Mouse (Mus musculus) midbrain, embryonic 11.5 days (tissue): ENCODE measurements around the gene Tmem132d. TPM values are rescaled to one million over a fixed set of nuclear protein-coding genes. Genes with fewer than 3 reads are reported as not detected.
"Not testable (repeated sequence)": the region's sequence is repeated elsewhere in the genome, so short reads cannot be mapped to it uniquely, and the experiment has no call there.

Experiments
- ATAC-seq: fragments of 200-750 bp; cut with Nextera tagmentation; 2 replicates; pipeline ENCODE4 v1.8.0; 2017; ENCODE audit warnings: moderate TSS enrichment, moderate library complexity; ENCODE audit not compliant: low FRiP score
- DNase-seq: peaks from one replicate; pipeline ENCODE4 v3.0.0; 2015; ENCODE audit warnings: low spot score; ENCODE audit errors: missing footprints
- H3K27ac ChIP-seq: fragments of 300-500 bp; sonication (generic); 2 replicates; pipeline ENCODE4 v1.5.1; 2014; ENCODE audit warnings: low read depth, low read length
- H3K27me3 ChIP-seq: fragments of 300-500 bp; sonication (generic); 2 replicates; pipeline ENCODE4 v1.6.1; 2014; ENCODE audit warnings: mild to moderate bottlenecking, low read length, moderate library complexity, mixed read lengths; ENCODE audit not compliant: control insufficient read depth, insufficient read depth
- H3K36me3 ChIP-seq: fragments of 300-500 bp; sonication (generic); 2 replicates; pipeline ENCODE4 v1.6.1; 2014; ENCODE audit warnings: mild to moderate bottlenecking, low read length, moderate library complexity, mixed read lengths; ENCODE audit not compliant: control insufficient read depth, insufficient read depth
- H3K4me1 ChIP-seq: fragments of 300-500 bp; sonication (generic); 2 replicates; pipeline ENCODE4 v1.6.1; 2014; ENCODE audit warnings: low read length; ENCODE audit not compliant: control insufficient read depth, insufficient read depth
- H3K4me2 ChIP-seq: fragments of 300-500 bp; sonication (generic); 2 replicates; pipeline ENCODE4 v1.6.1; 2014; ENCODE audit warnings: mild to moderate bottlenecking, moderate library complexity
- H3K4me3 ChIP-seq: fragments of 300-500 bp; sonication (generic); 2 replicates; pipeline ENCODE4 v1.5.1; 2014; ENCODE audit warnings: low read depth, low read length
- H3K9ac ChIP-seq: fragments of 300-500 bp; sonication (generic); 2 replicates; pipeline ENCODE4 v1.6.1; 2014; ENCODE audit warnings: low read length
- H3K9me3 ChIP-seq: fragments of 300-500 bp; sonication (generic); 2 replicates; pipeline ENCODE4 v1.6.1; 2016; ENCODE audit warnings: low read length; ENCODE audit not compliant: control insufficient read depth
- WGBS: fragments of 180-500 bp; shearing (Covaris S2); extraction: QIAGEN DNeasy Blood & Tissue Kit; methylation state at CpG from one replicate; pipeline ENCODE4 v1.1.7; 2014; 5-methylcytosine and 5-hydroxymethylcytosine counted together
- polyA plus RNA-seq: library from polyadenylated mRNA; unstranded; fragments of >200 nt; fragmentation: Nextera tagmentation; extraction: Ambion mirVana; gene quantifications from 2 replicates; pipeline ENCODE4 v1.2.1, GENCODE M21; 2014

Tmem132d gene
- polyA plus RNA-seq, 1 experiment from 2014 or later = 0.36 TPM

DNA sequence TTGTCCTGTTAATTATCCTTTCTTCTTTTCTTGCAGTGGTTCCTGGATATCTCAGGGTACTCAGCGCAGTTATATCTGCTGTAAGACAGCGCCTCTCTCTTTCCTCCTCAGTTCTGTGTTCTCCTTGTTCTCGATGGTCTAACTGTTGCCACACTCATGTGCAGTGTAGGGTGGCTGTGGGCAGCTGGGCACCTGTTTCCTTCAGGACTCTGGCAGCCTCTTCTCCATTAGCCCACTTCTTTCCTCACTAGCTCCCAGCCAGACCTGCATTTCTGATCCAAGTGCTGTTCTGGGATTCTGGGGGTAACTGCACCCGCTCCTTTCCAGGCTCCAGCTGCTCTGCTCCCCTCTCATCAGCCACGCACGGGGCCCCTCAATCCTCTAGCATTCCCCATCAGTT is 392.8 kb downstream of the Tmem132d start:
- 90% methylated on average over 6 of the region's 6 CpGs for WGBS
- no peaks in the 10 kb centered on the region for H3K9me3 ChIP-seq
- H3K4me3 ChIP-seq = no peak overlapping the region
- no peaks in the 10 kb centered on the region for H3K36me3 ChIP-seq
- no peak overlapping the region for H3K4me2 ChIP-seq
- DNase-seq (no peak), ATAC-seq (no peak)
- no peak overlapping the region for H3K9ac ChIP-seq
- no peak overlapping the region for H3K27ac ChIP-seq
- H3K27me3 ChIP-seq = no peaks in the 10 kb centered on the region
- H3K4me1 ChIP-seq = no peaks in the 10 kb centered on the region

- H3K4me1 ChIP-seq = peaks cover 2% of the 10 kb centered on the region; the same call in 1 of the 2 replicates
Measured at GRCm38 (mm10) chr5:128027076-128027475, 405.8 kb downstream of the Tmem132d start.

GRCm38 (mm10) chr5:128004666-128005065 is 428.2 kb downstream of the Tmem132d start:
- no peak overlapping the region for H3K4me2 ChIP-seq
- no peak for ATAC-seq
- H3K9ac ChIP-seq = no peak overlapping the region
- no peak overlapping the region for H3K27ac ChIP-seq
- no peaks in the 10 kb centered on the region for H3K36me3 ChIP-seq
- H3K4me1 ChIP-seq = no peaks in the 10 kb centered on the region
- DNase-seq = no peak
- H3K4me3 ChIP-seq = no peak overlapping the region
- 72% methylated on average over 9 of the region's 9 CpGs for WGBS
- no peaks in the 10 kb centered on the region for H3K27me3 ChIP-seq
- no peaks in the 10 kb centered on the region for H3K9me3 ChIP-seq

More at GRCm38 (mm10) chr5:128027076-128027475, 405.8 kb downstream of the Tmem132d start:
- ATAC-seq = no peak
- H3K9me3 ChIP-seq = no peaks in the 10 kb centered on the region
- no peak overlapping the region for H3K9ac ChIP-seq
- H3K27ac ChIP-seq = no peak overlapping the region
- no peak overlapping the region for H3K4me2 ChIP-seq
- DNase-seq = peak; percentile 83
- 22% methylated on average over 2 of the region's 2 CpGs for WGBS
- no peak overlapping the region for H3K4me3 ChIP-seq
- H3K36me3 ChIP-seq = no peaks in the 10 kb centered on the region
- H3K27me3 ChIP-seq = no peaks in the 10 kb centered on the region

DNA sequence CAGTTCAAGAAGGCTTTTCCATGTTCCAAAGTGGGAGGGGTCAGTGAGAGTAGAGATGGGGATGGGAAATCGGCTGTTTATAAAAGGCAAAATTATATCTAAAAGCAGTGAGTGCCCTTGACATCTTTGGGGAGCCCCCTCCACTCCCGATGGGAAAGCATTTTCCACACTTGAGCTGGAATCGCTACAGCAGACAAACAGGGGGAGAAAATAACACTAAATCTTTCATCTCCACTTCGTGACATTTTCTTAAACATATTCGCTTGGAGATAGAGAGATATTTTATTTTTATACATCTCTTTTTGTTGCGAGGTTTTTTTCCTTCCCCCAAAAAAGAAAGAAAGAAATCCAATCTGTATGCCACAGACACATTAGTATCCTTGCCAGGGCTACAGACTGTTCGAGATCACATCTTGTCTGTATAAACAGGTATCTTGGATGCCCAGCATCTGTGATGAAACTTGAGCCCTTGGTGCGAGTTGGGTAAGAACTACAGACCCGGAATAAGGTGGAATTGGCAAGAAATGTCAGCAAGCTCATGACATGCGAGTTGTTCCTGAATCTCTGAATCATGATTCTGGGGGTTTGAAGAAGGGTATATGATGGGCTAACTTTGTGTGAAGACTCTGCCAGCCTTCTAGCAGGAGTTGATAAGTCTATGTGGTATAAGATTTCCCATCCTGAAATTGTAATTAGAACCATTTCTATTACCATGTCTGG is 436.2 kb downstream of the Tmem132d start:
- Histone ChIP-seq H3K9me3 (no peaks in the 10 kb centered on the region), H3K4me2 (no peak overlapping the region), H3K27me3 (no peaks in the 10 kb centered on the region), H3K9ac (no peak overlapping the region), H3K4me1 (no peaks in the 10 kb centered on the region), H3K36me3 (no peaks in the 10 kb centered on the region), H3K27ac (no peak overlapping the region), H3K4me3 (no peak overlapping the region)
- ATAC-seq = no peak
- peak; percentile 54 for DNase-seq
- WGBS = 85% methylated on average over 10 of the region's 10 CpGs

DNA sequence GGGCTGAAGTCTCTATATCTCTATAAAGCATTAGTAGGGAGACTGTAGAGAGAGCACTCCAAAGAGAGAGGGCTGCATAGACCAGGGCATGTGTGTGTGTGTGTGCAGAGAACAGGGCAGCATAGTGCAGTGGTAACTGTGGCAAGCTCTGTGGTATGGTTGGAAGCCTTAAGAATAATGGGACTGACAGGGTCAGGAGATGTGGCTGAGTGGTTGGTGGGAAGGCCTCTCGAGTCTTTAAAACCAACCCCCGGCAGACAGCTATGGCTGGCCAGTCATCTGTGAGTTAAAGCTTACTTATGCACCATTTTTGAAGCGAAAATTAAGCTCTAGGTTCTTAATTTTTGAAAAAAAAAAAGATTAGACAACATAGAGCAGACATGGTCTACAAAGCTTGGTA is 439.4 kb downstream of the Tmem132d start:
- Histone ChIP-seq H3K4me2 (no peak overlapping the region), H3K4me3 (no peak overlapping the region), H3K9me3 (no peaks in the 10 kb centered on the region), H3K27ac (no peak overlapping the region), H3K36me3 (no peaks in the 10 kb centered on the region), H3K27me3 (no peaks in the 10 kb centered on the region), H3K9ac (no peak overlapping the region), H3K4me1 (no peaks in the 10 kb centered on the region)
- WGBS = 85% methylated on average over 3 of the region's 3 CpGs
- ATAC-seq = no peak
- DNase-seq = peak; percentile 66

DNA sequence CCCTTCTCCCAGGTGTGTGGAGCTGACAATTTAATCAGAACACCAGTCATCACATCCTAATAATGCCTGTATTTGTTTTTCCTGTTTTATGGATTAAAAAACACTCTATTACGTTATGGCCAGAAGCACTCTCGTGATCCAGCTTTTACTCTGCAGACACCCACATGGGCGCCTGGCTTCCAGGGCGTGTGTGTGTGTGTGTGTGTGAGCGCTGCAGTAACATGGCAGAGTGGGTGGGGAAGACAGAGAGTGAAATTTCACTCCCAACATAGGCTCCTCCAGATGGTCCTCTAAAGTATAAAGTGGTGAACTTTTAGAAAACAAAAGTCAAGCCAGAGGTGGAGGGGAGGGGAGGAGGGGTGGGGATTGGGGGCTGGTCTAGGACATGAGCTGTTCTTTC is 442.1 kb downstream of the Tmem132d start:
- Histone ChIP-seq H3K9me3 (no peaks in the 10 kb centered on the region), H3K4me3 (no peak overlapping the region), H3K9ac (no peak overlapping the region), H3K36me3 (no peaks in the 10 kb centered on the region), H3K27ac (no peak overlapping the region), H3K4me1 (no peaks in the 10 kb centered on the region), H3K4me2 (no peak overlapping the region), H3K27me3 (no peaks in the 10 kb centered on the region)
- DNase-seq (no peak), ATAC-seq (no peak)
- 88% methylated on average over 5 of the region's 5 CpGs for WGBS

- WGBS = 60% methylated on average over 6 of the region's 6 CpGs
- not testable (repeated sequence) for DNase-seq
Measured at GRCm38 (mm10) chr5:127980003-127980358, 452.9 kb downstream of the Tmem132d start.

DNA sequence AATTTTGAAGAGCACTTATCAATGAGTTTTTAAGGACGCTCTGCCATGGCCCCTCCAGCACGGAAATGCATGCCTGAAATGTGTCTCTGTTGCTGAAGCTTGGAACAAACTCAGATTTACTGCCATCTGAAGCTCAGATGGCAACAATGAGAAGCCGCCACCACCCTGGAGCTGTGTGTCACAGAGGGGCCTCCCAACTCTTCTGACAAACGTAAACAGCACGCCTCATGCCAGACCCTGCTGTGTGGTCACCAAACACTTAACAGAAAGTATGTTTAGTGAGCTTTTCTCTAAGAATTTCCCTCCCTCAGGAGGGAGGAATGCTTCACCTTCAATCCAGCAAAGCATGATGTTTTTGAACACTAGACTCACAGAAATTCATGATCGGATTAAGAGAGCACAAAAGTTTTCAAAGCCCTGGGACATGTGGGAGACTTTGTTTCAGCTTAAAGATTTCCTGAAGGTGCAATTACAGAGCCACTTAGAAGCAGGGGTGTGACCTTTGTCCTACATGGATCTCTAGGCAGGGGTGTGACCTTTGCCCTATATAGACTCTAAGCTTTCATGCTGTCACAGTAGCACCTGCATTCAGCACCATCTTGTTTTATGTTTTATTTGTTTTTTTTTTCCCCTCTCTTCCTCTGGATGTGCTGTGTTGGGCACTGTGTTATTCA is 453.4 kb downstream of the Tmem132d start:
- H3K4me3 ChIP-seq = no peak overlapping the region
- peaks cover 5% of the 10 kb centered on the region; the same call in 1 of the 2 replicates for H3K4me1 ChIP-seq
- H3K27ac ChIP-seq = no peak overlapping the region
- no peaks in the 10 kb centered on the region for H3K36me3 ChIP-seq
- DNase-seq (no peak), ATAC-seq (no peak)
- no peaks in the 10 kb centered on the region for H3K9me3 ChIP-seq
- H3K27me3 ChIP-seq = no peaks in the 10 kb centered on the region
- WGBS = 49% methylated on average over 6 of the region's 6 CpGs
- no peak overlapping the region for H3K4me2 ChIP-seq
- H3K9ac ChIP-seq = no peak overlapping the region

More at GRCm38 (mm10) chr5:127980003-127980358, 452.9 kb downstream of the Tmem132d start:
- H3K4me2 ChIP-seq, H3K4me3 ChIP-seq, H3K9me3 ChIP-seq, H3K36me3 ChIP-seq, H3K27ac ChIP-seq, H3K4me1 ChIP-seq, ATAC-seq, H3K9ac ChIP-seq, H3K27me3 ChIP-seq: not testable (repeated sequence)

- Histone ChIP-seq H3K27me3 (no peaks in the 10 kb centered on the region), H3K36me3 (no peaks in the 10 kb centered on the region), H3K4me3 (no peak overlapping the region), H3K9ac (no peak overlapping the region), H3K9me3 (no peaks in the 10 kb centered on the region), H3K4me1 (peaks cover 5% of the 10 kb centered on the region; the same call in 1 of the 2 replicates), H3K27ac (no peak overlapping the region), H3K4me2 (no peak overlapping the region)
- WGBS = 48% methylated on average over 10 of the region's 10 CpGs
- ATAC-seq (no peak), DNase-seq (no peak)
Measured at GRCm38 (mm10) chr5:127976661-127977060, 456.2 kb downstream of the Tmem132d start.
